Mouse (Mus musculus): Measurements from ENCODE around the gene Ccl25. TPM values are rescaled to one million over a fixed set of nuclear protein-coding genes. Genes with fewer than 3 reads are reported as not detected.

Gene Ccl25
- 12.6 and 23.4 TPM in 2 replicates for total RNA-seq (2015; ENCODE audit: low replicate concordance)
- 7.1 and 17.3 TPM in 2 replicates for total RNA-seq (2017; ENCODE audit: low replicate concordance)

DNA sequence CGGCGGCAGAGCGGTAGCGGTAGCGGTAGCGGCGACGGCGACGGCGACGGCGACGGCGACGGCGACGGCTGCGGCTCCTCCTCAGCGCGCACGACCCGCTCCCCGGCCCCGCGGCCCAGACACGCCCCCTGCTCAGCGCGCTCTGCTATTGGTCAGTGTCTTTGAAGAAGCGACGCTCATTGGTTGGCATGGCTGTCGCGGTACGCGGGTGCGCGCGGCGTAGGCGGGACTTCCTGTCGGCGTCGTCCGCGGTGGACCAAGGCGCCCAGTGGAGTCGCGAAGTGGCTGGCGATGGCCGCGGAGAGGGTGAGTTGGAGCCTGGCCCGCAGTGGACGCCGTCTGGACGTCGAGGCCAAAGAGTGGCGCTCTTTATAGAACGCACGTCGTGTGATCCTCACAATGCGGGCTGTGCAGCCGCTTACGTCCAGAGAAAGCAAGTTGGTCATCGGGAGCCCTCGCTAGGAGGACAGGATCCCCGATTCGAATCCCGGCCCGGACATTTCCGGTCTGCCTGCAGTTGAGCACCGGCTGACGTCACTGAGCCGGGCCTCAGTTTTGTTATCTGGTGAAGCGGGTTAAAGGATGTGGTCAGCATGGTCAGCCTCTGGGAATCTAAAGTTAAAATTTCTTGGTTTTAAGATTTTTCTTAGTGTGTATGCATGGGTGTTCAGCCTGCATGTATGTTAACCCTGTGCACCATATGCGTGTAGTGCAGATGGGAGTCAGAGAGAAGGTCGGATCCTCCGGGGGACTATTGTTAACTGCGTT is at the start of gene Ccl25, which contains the start of gene Elavl1:
Ccl25 (plus strand) TSS at position 228 of the 768 bp plus-strand sequence.
Elavl1 (minus strand) TSS at position 431 of the 768 bp plus-strand sequence.
- peak; percentile 92 for ATAC-seq (replicated peaks; ENCODE audit: low FRiP score, poor library complexity, severe bottlenecking)

DNA sequence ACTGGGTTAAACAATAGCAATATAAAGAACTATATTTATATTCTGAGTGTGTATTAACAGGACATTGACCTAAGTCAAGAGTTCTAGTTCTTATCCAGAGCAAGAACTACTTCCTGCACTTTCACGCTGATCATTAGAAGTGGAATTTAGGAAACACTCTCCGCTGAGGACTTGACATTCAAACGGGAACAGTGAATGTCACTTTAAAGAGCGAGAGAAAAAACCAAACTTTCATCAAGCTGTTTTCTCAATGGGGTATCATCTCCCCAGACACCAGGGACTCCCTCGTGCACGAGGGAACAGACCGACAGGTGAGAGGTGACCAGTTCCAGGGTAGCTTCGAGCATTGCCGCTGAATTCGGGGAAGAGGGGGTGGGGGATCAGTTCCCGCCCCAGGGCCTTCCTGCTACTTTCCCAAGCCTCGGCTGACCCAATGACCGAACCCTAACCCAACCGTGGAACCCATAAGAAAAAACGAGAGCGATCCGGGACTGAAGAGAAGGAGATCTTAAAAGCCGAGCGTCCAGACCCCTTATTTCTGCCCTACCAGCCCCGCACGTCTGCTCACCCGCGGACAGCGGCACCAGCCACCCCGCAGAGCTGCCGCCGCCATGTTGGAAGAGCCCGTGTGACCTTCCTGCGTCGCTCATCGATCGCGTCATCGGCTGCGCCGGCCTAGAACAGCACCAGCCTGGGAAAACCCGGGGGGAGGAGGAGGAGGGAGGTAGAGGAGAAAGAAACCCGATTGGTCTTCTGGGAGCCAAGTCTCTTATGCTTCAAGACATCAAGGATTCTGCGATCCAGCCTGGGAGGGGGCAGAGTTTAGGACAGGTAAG is 49.5 kb upstream of the Ccl25 start, which contains the start of gene Timm44:
Timm44 (minus strand) TSS at position 639 of the 836 bp plus-strand sequence.
- peak; percentile 99 for ATAC-seq (replicated peaks; ENCODE audit: low FRiP score, poor library complexity, severe bottlenecking)

DNA sequence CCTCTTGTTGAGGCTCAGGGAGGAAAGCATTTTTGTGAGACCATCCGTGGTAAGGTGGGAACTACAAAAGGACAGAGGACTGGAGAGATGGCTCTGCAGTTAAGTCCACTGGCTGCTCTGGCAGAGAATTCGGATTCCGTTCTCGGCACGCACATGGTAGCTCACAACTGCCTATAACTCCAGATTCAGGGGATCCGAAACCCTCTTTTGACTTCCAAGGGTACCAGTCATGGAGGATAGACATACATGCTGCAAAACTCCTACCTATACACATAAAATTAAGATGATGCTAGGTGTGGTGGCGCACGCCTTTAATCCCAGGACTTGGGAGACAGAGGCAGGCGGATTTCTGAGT is 48.9 kb upstream of the Ccl25 start:
- ATAC-seq (replicated peaks; ENCODE audit: low FRiP score, poor library complexity, severe bottlenecking), result no peak

DNA sequence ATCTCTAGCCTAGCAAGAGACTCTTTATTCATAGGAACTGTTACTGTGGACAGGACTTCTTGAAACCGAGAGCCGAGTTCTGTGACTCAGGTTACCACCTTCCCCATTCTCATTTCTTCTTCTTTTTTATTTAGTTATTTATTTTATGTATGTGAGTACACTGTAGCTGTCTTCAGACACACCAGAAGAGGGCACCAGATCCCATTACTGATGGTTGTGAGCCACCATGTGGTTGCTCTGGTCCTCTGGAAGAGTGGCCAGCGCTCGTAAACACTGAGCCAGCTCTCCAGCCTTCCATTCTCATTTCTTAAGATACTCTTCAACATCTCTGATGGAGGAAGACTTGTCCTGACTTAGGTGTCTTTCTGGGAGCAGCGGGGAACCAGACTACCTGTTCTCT is 32.3 kb upstream of the Ccl25 start:
- ATAC-seq (replicated peaks; ENCODE audit: low FRiP score, poor library complexity, severe bottlenecking), result no peak

DNA sequence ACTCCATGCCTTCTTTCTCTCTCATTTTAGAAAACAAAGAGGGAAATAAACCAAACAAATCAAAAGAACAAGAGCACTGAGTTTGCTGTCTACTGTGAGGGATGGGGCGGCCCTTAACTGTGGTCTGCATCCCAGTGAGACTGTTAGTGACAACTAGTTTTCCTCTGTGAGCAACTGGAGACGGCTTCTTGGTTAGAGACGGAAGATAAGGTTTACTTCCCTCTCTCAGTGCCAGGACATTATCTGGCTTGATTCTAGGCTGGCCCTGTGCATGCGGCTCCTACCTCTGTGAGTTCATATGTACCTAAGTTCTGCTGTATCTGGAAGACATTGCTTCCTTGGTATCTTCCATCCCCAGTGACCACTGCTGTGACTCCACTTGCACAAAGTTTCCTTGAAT is 27.2 kb upstream of the Ccl25 start:
- no peak for ATAC-seq (replicated peaks; ENCODE audit: low FRiP score, poor library complexity, severe bottlenecking)

DNA sequence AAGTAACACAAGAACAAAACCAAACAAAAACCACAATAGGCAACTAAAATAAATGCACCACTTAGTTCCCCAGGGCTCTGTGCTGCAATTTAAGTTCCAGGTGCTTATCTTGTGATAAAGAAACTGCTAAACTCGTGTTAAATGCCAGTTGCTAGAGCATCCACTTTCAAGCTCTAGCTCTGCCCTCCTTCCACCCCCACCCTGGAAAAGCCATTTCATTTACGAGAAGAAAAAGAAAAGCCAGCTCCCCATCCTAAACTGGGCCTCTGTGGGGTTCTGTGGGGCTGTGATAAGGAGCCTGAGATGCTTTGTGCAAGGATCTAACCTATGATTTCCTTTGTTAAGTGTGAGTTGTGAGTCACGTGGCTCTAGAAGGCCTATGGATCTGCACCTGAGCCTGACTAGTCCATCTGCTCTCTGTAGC is 20.9 kb upstream of the Ccl25 start:
- ATAC-seq (replicated peaks; ENCODE audit: low FRiP score, poor library complexity, severe bottlenecking), result no peak

DNA sequence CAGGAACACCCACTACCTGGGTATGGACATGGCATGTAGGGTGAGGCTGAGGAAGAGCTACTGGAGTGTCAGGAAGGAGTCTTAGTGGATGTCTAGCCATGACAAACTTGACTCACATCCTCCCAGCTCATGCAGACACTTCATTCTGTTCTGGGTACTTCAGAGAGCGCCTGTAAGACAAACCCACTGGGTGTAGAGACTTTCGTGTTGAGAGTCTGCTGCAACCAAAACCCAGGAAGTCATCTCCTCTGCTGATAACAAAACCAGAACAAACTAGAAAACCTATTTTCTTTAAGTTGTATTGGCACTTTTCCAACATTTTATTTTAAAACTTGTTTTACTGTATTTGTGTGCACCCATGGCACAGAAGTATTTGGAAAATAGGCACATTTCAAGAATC is 19.2 kb upstream of the Ccl25 start:
- no peak for ATAC-seq (replicated peaks; ENCODE audit: low FRiP score, poor library complexity, severe bottlenecking)

DNA sequence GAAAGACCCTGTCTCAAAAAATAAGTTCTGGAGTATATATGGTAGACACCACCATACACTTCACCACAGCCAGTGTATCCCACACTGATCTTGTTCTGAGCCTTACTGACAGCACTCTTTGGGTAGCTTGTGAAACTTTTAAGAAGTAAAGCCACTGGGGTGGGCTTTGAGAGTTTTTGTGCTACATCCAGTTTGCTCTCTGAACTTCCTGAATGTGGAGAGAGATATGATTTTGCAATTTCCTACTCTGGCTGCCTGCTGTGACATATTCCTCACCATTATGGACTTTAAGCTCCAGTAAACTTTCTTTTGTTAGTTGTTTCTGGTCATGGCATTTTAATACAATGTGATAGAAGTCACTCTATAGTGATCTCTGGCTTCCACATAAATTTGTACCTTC is 12.9 kb upstream of the Ccl25 start:
- no peak for ATAC-seq (replicated peaks; ENCODE audit: low FRiP score, poor library complexity, severe bottlenecking)

DNA sequence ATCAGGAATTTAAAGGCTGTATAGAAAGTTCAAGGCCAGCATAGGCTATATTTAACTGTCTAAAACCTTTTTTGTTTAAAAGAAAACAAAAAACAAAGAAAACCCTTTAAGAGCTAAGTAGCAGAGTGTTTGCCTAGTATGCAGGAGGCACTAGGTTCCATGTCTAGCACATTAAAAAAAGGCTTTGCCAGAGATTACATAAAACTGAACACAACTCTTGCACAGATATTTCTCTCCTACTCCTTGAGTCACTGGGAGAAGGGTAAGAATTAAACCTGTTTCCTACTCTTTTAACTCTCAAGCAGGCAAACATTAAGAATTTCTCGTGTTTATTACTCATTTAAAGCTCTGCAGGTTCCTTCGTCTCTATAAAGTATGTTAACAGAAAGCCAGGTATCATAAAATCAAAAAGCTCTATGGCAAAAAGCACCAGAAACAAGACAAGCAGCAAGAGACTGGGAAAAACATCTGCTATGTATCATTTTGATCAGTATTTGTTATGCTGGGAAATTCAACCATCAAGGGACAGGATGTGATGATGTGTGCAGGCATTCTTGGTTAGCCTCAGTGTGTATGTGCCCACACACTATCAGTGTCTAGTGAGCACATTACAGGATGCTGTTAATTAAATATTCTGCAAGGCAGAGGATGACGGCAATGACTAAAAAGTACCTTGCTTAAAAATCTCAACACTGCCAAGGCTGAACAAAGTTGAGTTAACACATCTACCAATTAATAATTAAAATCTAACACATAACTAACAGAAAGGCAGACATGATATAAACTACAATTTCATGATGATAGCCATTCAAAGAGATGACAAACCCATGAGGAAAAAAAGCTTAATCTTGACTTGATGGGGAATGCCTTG is 11.5 kb upstream of the Ccl25 start:
- no peak for ATAC-seq (replicated peaks; ENCODE audit: low FRiP score, poor library complexity, severe bottlenecking)

DNA sequence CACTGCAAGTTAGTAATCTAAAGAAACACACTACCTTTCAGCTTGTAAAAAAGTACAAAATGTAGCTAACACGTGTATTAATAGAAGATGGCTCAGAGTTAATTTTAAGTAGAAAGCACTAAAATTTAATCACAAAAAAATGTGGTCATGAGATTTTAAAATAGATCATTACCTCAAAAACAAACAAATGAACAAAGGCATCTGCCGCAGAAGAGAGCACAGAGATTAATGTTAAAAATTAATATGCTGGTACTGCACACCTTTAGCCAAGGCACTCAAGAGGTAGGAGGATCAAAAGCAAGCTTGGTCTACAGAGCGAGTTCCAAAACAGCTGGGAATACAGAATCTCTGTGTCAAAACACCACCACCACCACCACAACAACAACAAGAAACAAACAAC is 10.2 kb upstream of the Ccl25 start:
- ATAC-seq (replicated peaks; ENCODE audit: low FRiP score, poor library complexity, severe bottlenecking), result no peak

DNA sequence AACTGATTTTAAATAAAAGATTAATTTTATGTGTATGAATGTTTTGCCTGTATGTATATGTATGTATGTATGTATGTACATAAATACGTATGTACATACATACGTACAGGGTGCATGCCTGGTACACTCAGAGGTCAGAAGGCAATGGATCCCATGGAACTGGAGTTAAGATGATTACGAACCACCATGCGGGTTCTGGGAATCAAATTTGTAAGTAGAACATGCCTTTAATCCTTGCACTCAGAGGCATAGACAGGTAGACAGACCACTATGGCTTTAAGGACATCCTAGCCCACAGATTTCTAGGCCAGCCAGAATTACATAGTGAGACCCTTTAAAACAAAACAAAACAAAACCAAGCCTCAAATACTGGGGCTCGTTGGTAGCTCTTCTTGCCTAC is 6.9 kb upstream of the Ccl25 start:
- no peak for ATAC-seq (replicated peaks; ENCODE audit: low FRiP score, poor library complexity, severe bottlenecking)

DNA sequence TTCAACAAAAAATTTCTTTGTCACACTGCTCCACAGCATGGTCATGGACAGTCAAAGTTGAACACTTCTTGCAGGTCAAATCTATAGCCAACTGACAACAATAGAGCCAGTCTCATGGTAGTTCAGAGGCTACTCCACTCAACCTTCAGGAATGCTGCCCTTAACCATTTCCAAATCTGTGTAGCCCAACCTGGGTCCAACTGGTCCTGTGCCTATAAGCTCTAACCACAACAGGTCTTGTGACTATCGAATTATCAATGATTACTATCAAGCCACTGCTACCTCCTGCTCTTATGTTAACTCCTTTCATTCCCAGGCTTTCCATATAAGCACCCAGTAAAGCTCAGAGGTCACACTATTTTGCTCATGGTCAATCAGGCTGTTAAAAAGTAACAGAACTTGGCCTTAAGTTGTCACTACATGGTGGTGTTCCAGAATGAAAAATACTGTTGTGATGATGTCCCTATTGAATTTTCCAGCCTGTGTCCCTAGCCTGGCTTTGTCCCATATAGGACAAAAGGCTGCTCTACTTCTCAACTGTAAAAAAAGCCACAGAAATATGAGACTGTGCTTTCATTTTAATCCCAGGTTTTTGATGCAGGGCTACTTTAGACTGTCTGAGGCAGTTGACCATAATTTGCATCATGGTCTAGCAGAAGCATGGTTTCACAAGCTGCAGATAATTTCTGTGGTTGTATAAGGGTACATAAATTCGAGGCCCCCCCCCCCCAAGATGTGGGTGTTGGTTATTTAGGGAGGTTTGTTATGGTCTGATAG is 6.0 kb upstream of the Ccl25 start:
- ATAC-seq (replicated peaks; ENCODE audit: low FRiP score, poor library complexity, severe bottlenecking), result no peak

DNA sequence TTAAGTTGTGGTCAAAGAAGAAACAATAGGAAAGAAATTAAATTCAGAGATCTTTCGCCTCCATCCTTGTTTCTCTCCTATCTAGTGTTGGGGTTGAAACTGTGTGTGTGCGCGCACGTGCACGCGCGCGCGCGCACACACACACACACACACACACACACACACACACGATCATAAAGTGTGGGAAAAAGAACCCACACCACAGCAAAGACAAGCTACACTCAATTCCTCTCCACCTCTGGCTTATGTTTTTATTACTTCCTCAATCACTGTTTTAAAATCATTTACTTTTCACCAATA is 5.5 kb upstream of the Ccl25 start:
- no peak for ATAC-seq (replicated peaks; ENCODE audit: low FRiP score, poor library complexity, severe bottlenecking)

DNA sequence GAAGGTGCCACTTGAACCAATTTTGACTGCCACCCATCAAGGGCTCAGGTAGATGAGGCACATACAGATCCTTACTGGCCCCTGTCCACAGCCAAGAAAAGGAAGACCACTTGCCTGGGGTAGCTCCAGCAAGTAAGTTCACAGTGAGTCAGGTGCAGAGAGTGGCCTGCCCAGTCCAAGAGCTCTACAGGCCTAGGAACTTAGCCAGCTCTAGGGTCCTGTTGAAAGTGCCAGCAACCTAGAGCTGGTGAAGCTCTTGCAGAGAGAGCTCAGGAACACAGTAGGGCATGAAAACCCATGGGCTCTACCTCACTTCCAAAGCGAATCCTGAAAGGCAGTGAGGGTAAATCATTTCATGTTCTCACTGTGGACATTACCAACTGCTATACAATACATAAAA is 4.6 kb upstream of the Ccl25 start:
- ATAC-seq (replicated peaks; ENCODE audit: low FRiP score, poor library complexity, severe bottlenecking), result no peak

DNA sequence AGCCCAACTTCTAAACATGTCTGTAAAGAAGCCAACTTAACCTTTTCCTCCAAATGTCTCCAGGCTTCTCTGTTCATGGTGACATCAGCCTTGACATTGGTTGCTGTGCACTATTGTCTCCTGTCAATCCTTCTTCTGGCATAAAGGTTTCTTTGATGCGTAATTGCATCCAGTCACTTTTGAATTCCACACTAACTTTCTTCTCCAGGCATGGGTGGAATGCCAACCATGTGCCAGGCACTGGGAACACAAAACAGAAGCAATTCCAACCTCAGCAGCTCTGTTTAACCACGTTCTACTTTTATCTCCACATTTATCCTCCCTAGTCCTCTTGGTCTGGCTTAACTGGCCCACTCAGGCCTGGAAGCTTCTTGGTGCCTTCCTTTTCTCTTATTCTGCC is 4.0 kb upstream of the Ccl25 start:
- ATAC-seq (replicated peaks; ENCODE audit: low FRiP score, poor library complexity, severe bottlenecking), result no peak

DNA sequence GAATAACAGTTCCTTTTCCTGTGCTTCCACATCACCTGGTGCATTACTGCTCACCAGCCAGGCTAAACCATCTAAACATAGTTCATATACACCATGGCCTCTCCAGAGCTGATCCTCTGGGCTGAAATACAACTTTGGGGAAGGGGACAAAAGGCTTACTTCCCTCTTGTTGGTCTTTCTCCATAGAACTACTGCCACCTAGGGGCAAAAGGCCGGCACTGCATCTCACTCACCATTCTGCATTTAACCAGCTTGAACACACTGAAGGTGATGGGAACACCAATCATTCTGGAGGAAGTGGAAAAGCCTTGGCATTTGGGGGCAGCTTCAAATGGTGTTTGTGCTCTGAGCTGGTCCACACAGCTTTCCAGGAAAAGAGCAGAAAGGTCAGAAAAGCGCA is 2.5 kb upstream of the Ccl25 start:
- ATAC-seq (replicated peaks; ENCODE audit: low FRiP score, poor library complexity, severe bottlenecking), result no peak

DNA sequence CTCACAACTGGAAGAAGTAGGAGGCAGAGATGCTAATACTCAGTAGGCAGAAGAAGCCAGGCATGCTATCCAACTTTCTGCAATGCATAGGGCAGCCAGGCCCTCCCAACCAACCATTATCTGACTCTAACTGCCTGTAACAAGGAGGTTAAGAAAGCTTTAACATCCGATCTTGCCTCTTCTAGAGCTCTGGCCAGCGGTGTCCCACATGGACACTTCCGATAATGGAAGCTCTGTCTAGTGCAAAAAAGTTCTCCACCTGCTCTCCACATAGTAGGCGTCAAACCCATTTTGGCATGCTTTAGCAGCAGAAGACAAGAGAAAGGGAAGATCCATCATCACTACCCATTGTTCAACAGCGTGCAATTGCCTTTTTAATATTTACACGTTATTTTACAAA is 1.1 kb upstream of the Ccl25 start:
- 0 out of 2 replicates have a peak, but pooled peaks have one; percentile 16 for ATAC-seq (replicated peaks; ENCODE audit: low FRiP score, poor library complexity, severe bottlenecking)

DNA sequence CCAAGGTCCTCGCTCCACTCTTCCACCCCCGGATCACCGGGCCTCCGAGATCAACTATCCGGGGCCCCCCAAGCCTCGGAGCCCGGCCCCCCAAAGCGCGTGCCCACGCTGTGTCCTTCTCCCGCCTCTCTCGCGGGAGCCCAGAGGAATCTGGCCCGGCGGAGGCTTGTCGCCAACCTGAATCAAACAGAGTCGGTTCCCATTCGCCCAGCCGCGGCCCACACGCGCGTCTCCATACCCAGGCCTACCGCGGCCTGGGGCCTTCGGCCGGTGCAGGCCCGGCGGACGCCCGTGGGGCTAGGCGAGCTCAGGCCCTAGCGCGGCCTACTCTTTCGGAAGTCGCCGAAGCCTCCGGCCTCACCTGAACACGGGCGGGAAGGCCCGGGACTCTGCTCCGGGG is 485 bp upstream of the Ccl25 start:
- no peak for ATAC-seq (replicated peaks; ENCODE audit: low FRiP score, poor library complexity, severe bottlenecking)

DNA sequence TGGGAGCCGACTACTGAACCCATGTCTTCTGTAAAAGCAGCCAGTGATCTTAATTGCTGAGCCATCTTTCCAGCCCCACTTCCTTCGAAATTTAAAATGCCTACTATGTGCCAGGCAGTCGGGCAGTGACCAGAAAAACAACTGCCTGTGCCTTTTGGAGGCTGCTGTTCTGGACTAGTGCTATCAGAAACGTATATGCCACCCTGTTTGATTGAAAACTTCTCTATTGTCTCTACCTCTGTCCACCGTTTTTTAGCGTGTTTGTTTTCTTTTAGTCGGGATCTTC is 684 bp downstream of the Ccl25 start:
- ATAC-seq (replicated peaks; ENCODE audit: low FRiP score, poor library complexity, severe bottlenecking), result no peak

DNA sequence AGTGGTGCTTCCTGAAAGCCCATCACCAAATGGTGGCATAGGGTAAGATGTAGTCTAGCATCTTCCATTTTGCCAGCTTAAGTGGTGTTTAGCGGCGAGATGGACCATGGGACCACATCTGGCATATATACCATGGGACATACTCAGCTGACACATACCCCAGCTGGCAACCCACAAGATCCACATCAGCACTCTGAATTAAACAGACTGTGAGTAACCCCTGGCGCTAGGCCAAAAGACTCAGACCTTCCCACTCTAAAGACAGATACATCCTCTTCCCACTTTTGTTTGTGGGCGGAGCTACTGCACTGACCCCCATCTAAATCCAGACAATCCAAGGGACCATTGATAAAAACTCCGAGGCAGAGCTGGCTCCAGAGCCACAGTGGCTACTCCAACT is 4.0 kb downstream of the Ccl25 start:
- ATAC-seq (replicated peaks; ENCODE audit: low FRiP score, poor library complexity, severe bottlenecking), result no peak

All from erythroid progenitor cell, adult 5-6 weeks (primary cell).